Mouse (Mus musculus) forebrain, postnatal 0 days (tissue): ENCODE data around the gene Ncln. TPM values are rescaled to one million over a fixed set of nuclear protein-coding genes. Genes with fewer than 3 reads are reported as not detected.

Source experiments
- ATAC-seq: fragments of 200-750 bp; cut with Nextera tagmentation; 2 replicates; pipeline ENCODE4 v1.8.0; 2017; ENCODE audit warnings: mild to moderate bottlenecking, moderate library complexity
- DNase-seq: peaks from one replicate; pipeline ENCODE4 v3.0.0-alpha.2; 2015
- H3K27ac ChIP-seq: fragments of 300-500 bp; sonication (generic); 2 replicates; pipeline ENCODE4 v1.5.1; 2014; ENCODE audit warnings: low read depth, mild to moderate bottlenecking, antibody characterized with exemption, low read length, moderate library complexity, mixed read lengths
- H3K27me3 ChIP-seq: fragments of 300-500 bp; sonication (generic); 2 replicates; pipeline ENCODE4 v1.6.1; 2014; ENCODE audit warnings: mild to moderate bottlenecking, low read length, mixed read lengths; ENCODE audit not compliant: insufficient read depth
- H3K36me3 ChIP-seq: fragments of 300-500 bp; sonication (generic); 2 replicates; pipeline ENCODE4 v1.6.1; 2014; ENCODE audit warnings: mild to moderate bottlenecking, moderate library complexity; ENCODE audit not compliant: insufficient read depth
- H3K4me1 ChIP-seq: fragments of 300-500 bp; sonication (generic); 2 replicates; pipeline ENCODE4 v1.6.1; 2014; ENCODE audit warnings: antibody characterized with exemption; ENCODE audit not compliant: insufficient read depth
- H3K4me2 ChIP-seq: fragments of 300-500 bp; sonication (generic); 2 replicates; pipeline ENCODE4 v1.6.1; 2014; ENCODE audit warnings: low read depth, mild to moderate bottlenecking, moderate library complexity
- H3K4me3 ChIP-seq: fragments of 300-500 bp; sonication (generic); 2 replicates; pipeline ENCODE4 v1.5.1; 2014; ENCODE audit warnings: low read depth, low read length, mixed read lengths
- H3K9ac ChIP-seq: fragments of 300-500 bp; sonication (generic); 2 replicates; pipeline ENCODE4 v1.6.1; 2014; ENCODE audit warnings: mild to moderate bottlenecking
- H3K9me3 ChIP-seq: fragments of 300-500 bp; sonication (generic); 2 replicates; pipeline ENCODE4 v1.6.1; 2016; ENCODE audit warnings: low read length
- CTCF ChIP-seq: sonication (generic); IDR thresholded peaks from 2 replicates; pipeline ENCODE4 v1.5.1; 2016; ENCODE audit warnings: antibody characterized with exemption, control low read depth, low read depth
- WGBS: fragments of 180-500 bp; shearing (Covaris S2); extraction: QIAGEN DNeasy Blood & Tissue Kit; methylation state at CpG from one replicate; pipeline ENCODE4 v1.1.7; 2014; 5-methylcytosine and 5-hydroxymethylcytosine counted together
- polyA plus RNA-seq: library from polyadenylated mRNA; unstranded; fragments of >200 nt; fragmentation: Nextera tagmentation; extraction: Ambion mirVana; gene quantifications from 2 replicates; pipeline ENCODE4 v1.2.1, GENCODE M21; 2015
- total RNA-seq: library from RNA; depleted of rRNA; stranded (reverse); fragments of >200 nt; gene quantifications from 2 replicates; pipeline ENCODE4 v1.2.3, GENCODE M21; 2014

Gene Ncln
- total and polyA plus RNA-seq, 2 experiments from 2014 or later: 65.0 to 105 TPM

DNA sequence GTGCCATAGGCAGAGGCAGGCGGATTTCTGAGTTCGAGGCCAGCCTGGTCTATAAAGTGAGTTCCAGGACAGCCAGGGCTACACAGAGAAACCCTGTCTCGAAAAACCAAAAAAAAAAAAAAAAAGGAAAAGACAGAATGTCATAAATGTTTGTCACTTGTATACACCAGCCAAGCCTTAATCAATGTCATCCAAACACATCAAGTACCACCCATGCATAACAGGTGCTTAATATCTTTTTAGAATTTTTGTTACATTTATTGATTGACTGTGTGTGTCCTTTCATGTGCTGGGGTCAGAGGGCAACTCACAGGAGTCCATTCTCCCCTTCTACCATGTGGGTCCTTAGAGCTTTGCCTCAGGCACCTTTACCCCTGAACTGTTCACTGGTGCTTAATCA lies 3.8 kb upstream of the Ncln start, which contains the start of gene S1pr4:
TSS of gene S1pr4 (minus strand) at position 101 of the 400 bp plus-strand sequence.
- no peak within 1 kb of the TSS for H3K4me2 ChIP-seq
- no peak for DNase-seq
- no peak for TF ChIP-seq CTCF

DNA sequence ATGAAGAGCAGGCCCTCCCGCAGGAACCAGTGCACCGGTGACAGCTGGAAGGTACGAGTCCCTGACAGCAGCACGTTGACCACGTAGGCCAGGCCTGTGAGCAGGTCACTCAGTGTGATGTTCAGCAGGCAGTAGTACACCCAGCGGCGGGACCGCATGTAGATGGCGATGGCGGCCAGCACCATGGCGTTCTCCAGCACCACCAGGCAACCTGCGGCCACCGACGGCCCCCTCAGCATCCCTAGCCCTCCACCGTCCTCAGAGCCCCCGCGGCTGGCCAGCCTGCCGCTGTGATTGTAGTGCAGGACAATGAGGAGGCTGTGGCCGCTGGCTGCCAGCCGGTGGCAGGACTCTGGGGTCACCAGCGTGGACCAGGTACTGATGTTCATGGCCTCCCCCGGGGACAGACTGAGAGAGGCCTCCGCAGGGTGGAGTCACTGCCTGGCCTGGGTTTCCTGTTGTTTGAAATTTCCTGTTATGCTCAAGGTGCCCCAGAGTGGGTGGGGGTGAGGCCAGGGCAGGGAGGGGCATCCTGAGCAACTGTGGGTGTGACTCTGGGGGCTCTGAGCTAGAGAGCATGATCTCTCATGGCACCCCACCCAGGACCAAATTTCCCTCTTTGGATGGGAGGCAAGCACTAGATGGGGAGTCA lies 3.2 kb upstream of the Ncln start:
- no peaks in the 10 kb centered on the region for H3K36me3 ChIP-seq
- WGBS: 87% methylated on average over 23 of the region's 23 CpGs
- H3K9me3 ChIP-seq: no peaks in the 10 kb centered on the region
- no peak overlapping the region for H3K9ac ChIP-seq
- no peak for TF ChIP-seq CTCF
- DNase-seq (no peak), ATAC-seq (no peak)
- peaks cover 2% of the 10 kb centered on the region for H3K27me3 ChIP-seq
- no peak overlapping the region for H3K27ac ChIP-seq
- H3K4me2 ChIP-seq: no peak overlapping the region
- H3K4me3 ChIP-seq: no peak overlapping the region
- peaks cover 14% of the 10 kb centered on the region for H3K4me1 ChIP-seq

More for the DNA sequence above, 3.8 kb upstream of the Ncln start, which contains the start of gene S1pr4:
- no peak within 1 kb of the TSS for H3K9ac ChIP-seq
- H3K9me3 ChIP-seq: no peaks in the 10 kb centered on the region
- no peak within 1 kb of the TSS for H3K4me3 ChIP-seq
- ATAC-seq: no peak
- peaks cover 2% of the 10 kb centered on the region for H3K27me3 ChIP-seq
- H3K36me3 ChIP-seq: no peaks in the 10 kb centered on the region
- no peak within 1 kb of the TSS for H3K27ac ChIP-seq
- 88% methylated on average over 3 of the region's 3 CpGs for WGBS
- peaks cover 9% of the 10 kb centered on the region for H3K4me1 ChIP-seq

DNA sequence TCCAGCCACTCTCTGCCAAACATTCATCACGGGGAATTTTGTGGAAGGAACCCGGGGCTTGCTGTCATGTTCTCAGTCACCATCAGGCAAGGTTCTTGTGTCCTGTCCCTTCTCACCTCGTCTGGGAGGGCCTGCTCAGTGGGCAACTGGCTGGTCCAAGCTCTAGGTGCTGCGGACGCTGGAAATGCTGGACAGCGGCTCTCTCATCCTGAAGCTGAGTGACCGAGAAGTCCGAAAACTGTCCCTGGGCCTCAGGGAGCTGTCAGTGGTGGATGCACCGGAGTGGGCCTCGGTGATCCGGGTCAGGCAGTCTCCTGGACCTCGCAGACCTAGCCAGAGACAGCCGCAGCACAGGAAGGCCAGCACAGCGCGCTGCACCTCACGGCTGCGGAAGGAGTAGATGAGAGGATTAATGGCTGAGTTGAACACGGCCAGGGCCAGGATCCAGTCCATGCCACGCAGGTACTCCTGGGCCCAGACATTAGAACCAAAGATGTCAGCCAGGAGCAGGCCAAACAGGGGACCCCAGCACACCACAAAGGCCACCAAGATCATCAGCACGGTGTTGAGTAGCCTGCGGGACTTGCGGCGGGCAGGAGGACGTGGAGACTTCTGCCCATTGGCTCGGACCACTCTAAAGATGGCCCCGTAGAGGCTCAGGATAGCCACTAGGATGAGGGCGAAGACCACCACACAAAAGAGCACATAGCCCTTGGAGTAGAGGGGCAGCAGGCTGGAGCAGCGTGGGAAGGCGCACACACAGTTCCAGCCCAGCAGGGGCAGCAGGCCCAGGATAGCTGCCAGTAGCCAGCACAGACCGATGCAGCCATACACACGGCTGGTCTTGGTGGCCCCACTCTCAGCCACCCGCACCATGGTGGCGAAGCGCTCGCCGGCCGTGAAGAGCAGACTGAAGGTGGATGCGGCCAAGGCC lies 2.4 kb upstream of the Ncln start:
- WGBS: 87% methylated on average over 38 of the region's 38 CpGs
- Histone ChIP-seq H3K4me1 (peaks cover 14% of the 10 kb centered on the region), H3K27ac (no peak overlapping the region), H3K9ac (no peak overlapping the region), H3K36me3 (no peaks in the 10 kb centered on the region), H3K4me2 (no peak overlapping the region), H3K4me3 (no peak overlapping the region), H3K9me3 (no peaks in the 10 kb centered on the region), H3K27me3 (no peaks in the 10 kb centered on the region; the same call in 1 of the 2 replicates)
- ATAC-seq (no peak), DNase-seq (no peak)
- peak; percentile 38 for TF ChIP-seq CTCF

DNA sequence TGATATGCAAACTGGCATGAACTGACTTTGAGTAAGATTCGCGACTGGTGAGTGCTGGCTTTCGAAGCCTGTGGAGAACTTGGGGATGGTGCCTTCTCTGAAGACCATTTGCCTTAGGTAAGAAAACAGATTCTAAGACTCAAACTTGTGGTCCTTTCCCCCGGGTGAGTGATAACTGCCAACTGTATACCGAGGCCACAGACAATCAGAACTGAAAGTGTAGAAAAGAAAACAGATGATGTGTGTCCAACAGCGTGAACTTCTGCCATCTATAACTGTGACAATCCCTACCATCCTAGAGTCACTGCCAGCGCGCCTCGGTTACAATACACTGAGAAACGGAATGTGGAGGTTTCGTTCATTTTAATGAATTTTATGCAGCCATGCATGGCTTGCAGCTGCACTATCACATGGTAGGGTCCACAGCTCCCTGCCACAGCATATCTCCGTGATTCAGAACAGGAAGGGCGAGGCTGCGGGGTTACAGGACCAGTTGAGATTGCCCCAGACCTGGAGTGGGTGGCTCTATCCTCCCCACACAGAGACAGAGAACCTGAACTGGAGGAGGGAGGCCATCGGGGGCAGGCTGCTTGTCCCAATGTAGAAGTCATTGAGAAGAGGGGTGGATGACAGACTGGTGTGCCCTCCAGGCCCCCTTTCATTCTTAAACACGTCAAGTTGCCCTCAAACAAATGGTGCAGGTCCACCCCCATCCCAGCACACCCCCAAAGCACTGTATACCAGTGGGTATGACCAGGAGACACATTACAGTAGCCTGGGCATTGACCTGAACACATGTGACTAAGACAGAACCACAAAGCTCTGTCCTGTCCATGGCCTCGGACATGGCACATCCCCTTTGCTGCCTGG lies 1.4 kb upstream of the Ncln start:
- peaks cover 14% of the 10 kb centered on the region for H3K4me1 ChIP-seq
- 84% methylated on average over 17 of the region's 17 CpGs for WGBS

DNA sequence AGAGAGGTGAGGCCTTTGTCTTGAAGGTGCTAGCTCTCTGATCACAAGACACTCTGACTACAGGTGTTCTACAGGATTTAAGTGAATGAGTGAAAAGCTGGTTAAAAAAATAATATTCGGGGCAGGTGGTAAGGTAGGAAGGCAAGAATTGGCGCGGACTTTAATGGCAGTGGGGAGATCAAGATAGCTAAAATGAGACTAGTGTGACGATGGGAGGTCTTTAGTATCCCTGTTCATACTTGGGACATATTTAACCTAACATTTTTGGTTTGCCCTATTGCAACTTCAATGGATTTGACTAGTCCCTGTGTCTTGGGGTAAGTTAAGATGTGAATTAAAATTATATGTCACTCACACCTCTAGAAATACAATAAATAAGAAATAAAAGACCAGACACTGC lies 777 bp upstream of the Ncln start:
- ATAC-seq (no peak), DNase-seq (no peak)
- no peak for TF ChIP-seq CTCF
- no peaks in the 10 kb centered on the region for H3K27me3 ChIP-seq
- H3K9ac ChIP-seq: peak overlapping the region; percentile 91
- peaks cover 14% of the 10 kb centered on the region for H3K4me1 ChIP-seq
- H3K36me3 ChIP-seq: peaks cover 11% of the 10 kb centered on the region
- H3K4me3 ChIP-seq: peak overlapping the region; percentile 81
- H3K27ac ChIP-seq: peak overlapping the region; percentile 66
- peak overlapping the region; percentile 51 for H3K4me2 ChIP-seq
- H3K9me3 ChIP-seq: no peaks in the 10 kb centered on the region
- WGBS: 28% methylated on average over 4 of the region's 4 CpGs

More for the DNA sequence above, 1.4 kb upstream of the Ncln start:
- ATAC-seq (no peak), DNase-seq (no peak)
- no peak for TF ChIP-seq CTCF
- Histone ChIP-seq H3K27ac (no peak overlapping the region), H3K36me3 (peaks cover 5% of the 10 kb centered on the region; the same call in 1 of the 2 replicates), H3K9ac (0 out of 2 replicates have a peak overlapping the region, but pooled peaks have one; percentile 91), H3K4me3 (peak overlapping the region; percentile 81; the same call in 1 of the 2 replicates), H3K27me3 (no peaks in the 10 kb centered on the region), H3K9me3 (no peaks in the 10 kb centered on the region), H3K4me2 (peak overlapping the region; percentile 51)

DNA sequence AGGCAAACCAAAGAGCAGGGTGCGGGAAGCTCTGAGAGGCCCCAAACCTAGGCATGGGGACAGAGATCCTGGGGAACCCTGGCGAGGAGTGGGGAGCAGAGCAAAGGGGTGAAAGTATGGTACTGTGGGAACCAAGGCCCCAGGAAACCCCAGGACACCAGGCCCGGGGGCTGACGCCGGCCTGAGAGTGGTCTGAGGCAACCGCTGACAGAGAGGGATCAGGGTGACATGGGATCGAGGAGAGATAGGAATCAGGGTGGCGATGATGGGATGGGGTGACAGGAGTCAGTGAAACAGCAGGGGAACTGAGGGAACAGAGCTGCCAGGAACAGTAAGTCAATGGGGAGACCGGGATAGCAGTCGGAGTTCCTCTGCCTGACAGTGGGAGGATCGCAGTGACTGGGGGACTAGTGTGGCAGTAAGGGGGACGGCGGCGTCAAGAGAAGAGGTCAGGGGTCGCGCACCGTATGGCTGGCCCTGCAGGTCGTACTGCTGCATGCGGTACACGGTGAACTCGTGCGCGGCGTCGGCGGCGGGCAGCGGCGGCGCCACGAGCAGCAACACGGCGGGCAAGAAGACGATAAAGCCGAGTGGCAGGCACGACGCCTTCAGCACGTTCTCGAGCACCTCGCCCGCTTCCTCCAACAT lies 452 bp downstream of the Ncln start:
- 2% methylated on average over 41 of the region's 41 CpGs for WGBS
- H3K27me3 ChIP-seq: no peaks in the 10 kb centered on the region
- no peak for TF ChIP-seq CTCF
- H3K4me3 ChIP-seq: peak overlapping the region; percentile 81
- peak; percentile 43 for ATAC-seq
- H3K36me3 ChIP-seq: peaks cover 24% of the 10 kb centered on the region
- DNase-seq: no peak
- H3K9me3 ChIP-seq: no peaks in the 10 kb centered on the region
- H3K4me1 ChIP-seq: peaks cover 14% of the 10 kb centered on the region
- H3K9ac ChIP-seq: peak overlapping the region; percentile 91
- peak overlapping the region; percentile 94 for H3K4me2 ChIP-seq
- H3K27ac ChIP-seq: peak overlapping the region; percentile 85
